Mouse (Mus musculus) lung, adult 2 months (tissue): ENCODE measurements around the gene Car9. TPM values are rescaled to one million over a fixed set of nuclear protein-coding genes. Genes with fewer than 3 reads are reported as not detected.
A peak's percentile ranks its signal among the peaks of the same experiment; 100 is the strongest.

Experiments used
- DNase-seq: peaks from one replicate; pipeline ENCODE4 v3.0.0; 2022
- H3K4me1 ChIP-seq: fragments of 200-500 bp; 2 replicates; pipeline ENCODE4 v1.6.1; 2011; ENCODE audit warnings: low read length; ENCODE audit not compliant: control insufficient read depth, insufficient read depth
- H3K4me3 ChIP-seq: fragments of 200-500 bp; replicated peaks from 2 replicates; pipeline ENCODE3; 2011; ENCODE audit warnings: low read depth, mild to moderate bottlenecking, control low read depth, low read length; ENCODE audit errors: extremely low read depth
- CTCF ChIP-seq: fragments of 200-500 bp; IDR thresholded peaks from 2 replicates; pipeline ENCODE4 v1.5.1; 2011; ENCODE audit warnings: mild to moderate bottlenecking, low read length, control low read depth; ENCODE audit not compliant: insufficient read depth
- POLR2A ChIP-seq: fragments of 200-500 bp; IDR thresholded peaks from 2 replicates; pipeline ENCODE4 v1.6.1; 2011; ENCODE audit warnings: low read depth, mild to moderate bottlenecking, control low read depth, low read length, borderline replicate concordance; ENCODE audit errors: extremely low read depth
- WGBS: fragments of 180-500 bp; shearing (Covaris S2); methylation state at CpG from one replicate; pipeline ENCODE4 v1.1.7; 2018; 5-methylcytosine and 5-hydroxymethylcytosine counted together
- polyA plus RNA-seq: library from polyadenylated mRNA; depleted of rRNA; stranded (reverse); fragments of >200 nt; gene quantifications from 2 replicates; pipeline ENCODE4 v1.2.3, GENCODE M21; 2012

Gene Car9
- polyA plus RNA-seq, 1 experiment, result 1.8 TPM

DNA sequence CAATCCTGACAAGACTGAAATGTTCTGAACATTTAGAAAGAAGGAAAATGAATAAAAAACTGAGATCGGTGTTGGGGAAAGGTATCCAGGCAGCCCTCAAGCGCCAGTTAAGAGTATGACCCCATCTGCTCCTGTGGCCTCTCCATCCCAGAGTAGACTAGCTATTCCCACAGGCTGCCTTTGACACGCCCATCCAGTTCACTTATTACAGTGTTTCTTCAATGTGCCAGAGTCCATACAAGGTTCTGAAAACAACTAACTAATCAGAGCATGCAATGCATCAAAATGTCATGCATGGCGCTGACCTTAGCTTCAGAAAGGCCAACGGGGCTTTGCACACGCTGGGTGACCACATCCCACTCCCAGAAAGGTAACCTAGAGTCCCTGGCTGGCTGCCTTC lies 3.3 kb upstream of the Car9 start:
- TF ChIP-seq CTCF, result no peak
- Histone ChIP-seq H3K4me3 (no peak overlapping the region), H3K4me1 (peaks cover 3% of the 10 kb centered on the region; the same call in 1 of the 2 replicates)
- WGBS, result 83% methylated on average over 6 of the region's 6 CpGs
- no peak for DNase-seq

GRCm38 (mm10) chr4:43504269-43504668 lies 2.5 kb upstream of the Car9 start:
- H3K4me1 ChIP-seq, result peaks cover 7% of the 10 kb centered on the region; the same call in 1 of the 2 replicates
- TF ChIP-seq POLR2A, result no peak
- TF ChIP-seq CTCF, result no peak
- no peak overlapping the region for H3K4me3 ChIP-seq
- WGBS, result 62% methylated on average over 4 of the region's 4 CpGs
- no peak for DNase-seq

GRCm38 (mm10) chr4:43506074-43506473 lies 692 bp upstream of the Car9 start:
- H3K4me3 ChIP-seq, result no peak overlapping the region
- H3K4me1 ChIP-seq, result peaks cover 7% of the 10 kb centered on the region; the same call in 1 of the 2 replicates
- DNase-seq, result no peak
- WGBS, result 81% methylated on average over 8 of the region's 8 CpGs
- TF ChIP-seq POLR2A (no peak), CTCF (no peak)

- H3K4me1 ChIP-seq, result peaks cover 7% of the 10 kb centered on the region; the same call in 1 of the 2 replicates
- peak overlapping the region; percentile 52 for H3K4me3 ChIP-seq
- DNase-seq, result peak; percentile 41
- TF ChIP-seq POLR2A, result no peak
- TF ChIP-seq CTCF, result no peak
- 7% methylated on average over 22 of the region's 22 CpGs for WGBS
These were observed 1.3 kb downstream of the Car9 start for GRCm38 (mm10) chr4:43507938-43508665.

DNA sequence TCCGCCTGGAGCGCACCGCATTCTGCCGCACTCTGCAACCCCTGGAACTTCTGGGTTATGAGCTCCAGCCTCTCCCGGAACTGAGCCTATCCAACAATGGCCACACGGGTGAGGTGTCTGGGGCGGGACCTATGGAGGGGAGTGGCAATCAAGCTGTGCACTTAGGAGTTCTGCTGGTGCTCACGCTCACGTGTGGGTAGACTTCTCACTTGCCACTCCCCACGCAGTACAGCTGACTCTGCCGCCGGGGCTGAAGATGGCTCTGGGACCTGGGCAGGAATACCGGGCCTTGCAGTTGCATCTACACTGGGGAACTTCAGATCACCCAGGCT lies 1.9 kb downstream of the Car9 start:
- Histone ChIP-seq H3K4me1 (peaks cover 7% of the 10 kb centered on the region; the same call in 1 of the 2 replicates), H3K4me3 (peak overlapping the region; percentile 52)
- WGBS, result 2% methylated on average over 13 of the region's 13 CpGs
- TF ChIP-seq POLR2A (peak; percentile 61; the same call in 1 of the 2 replicates), CTCF (no peak)
- peak; percentile 79 for DNase-seq

DNA sequence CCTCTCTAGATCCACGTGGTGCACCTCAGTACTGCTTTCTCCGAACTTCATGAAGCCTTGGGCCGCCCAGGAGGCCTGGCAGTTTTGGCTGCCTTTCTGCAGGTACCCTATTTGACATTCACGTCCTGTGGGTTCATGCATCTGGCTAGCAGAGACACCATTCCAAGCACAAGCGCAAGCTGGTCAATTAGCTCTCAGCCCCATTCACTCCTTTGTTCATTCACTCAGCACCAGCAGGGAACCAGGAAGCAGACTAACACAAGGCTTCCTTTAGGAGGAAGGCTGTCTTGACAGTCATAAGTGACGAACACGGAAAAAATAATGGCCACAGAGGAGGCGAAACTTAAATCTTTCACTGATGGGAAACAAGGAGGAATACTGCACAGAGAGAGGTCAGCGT lies 2.3 kb downstream of the Car9 start:
- H3K4me3 ChIP-seq, result no peak overlapping the region
- 35% methylated on average over 9 of the region's 9 CpGs for WGBS
- no peak for DNase-seq
- H3K4me1 ChIP-seq, result peaks cover 7% of the 10 kb centered on the region; the same call in 1 of the 2 replicates
- TF ChIP-seq CTCF (no peak), POLR2A (no peak)

GRCm38 (mm10) chr4:43511675-43512454 lies 5.1 kb downstream of the Car9 start:
- no peak for DNase-seq
- WGBS, result 72% methylated on average over 19 of the region's 19 CpGs
- no peak for TF ChIP-seq POLR2A
- no peak for TF ChIP-seq CTCF
- Histone ChIP-seq H3K4me3 (no peak overlapping the region), H3K4me1 (peaks cover 7% of the 10 kb centered on the region; the same call in 1 of the 2 replicates)

GRCm38 (mm10) chr4:43512653-43513052 lies 5.9 kb downstream of the Car9 start:
- 68% methylated on average over 7 of the region's 7 CpGs for WGBS
- TF ChIP-seq POLR2A (no peak), CTCF (no peak)
- H3K4me1 ChIP-seq, result peaks cover 7% of the 10 kb centered on the region; the same call in 1 of the 2 replicates
- H3K4me3 ChIP-seq, result no peak overlapping the region
- DNase-seq, result no peak

DNA sequence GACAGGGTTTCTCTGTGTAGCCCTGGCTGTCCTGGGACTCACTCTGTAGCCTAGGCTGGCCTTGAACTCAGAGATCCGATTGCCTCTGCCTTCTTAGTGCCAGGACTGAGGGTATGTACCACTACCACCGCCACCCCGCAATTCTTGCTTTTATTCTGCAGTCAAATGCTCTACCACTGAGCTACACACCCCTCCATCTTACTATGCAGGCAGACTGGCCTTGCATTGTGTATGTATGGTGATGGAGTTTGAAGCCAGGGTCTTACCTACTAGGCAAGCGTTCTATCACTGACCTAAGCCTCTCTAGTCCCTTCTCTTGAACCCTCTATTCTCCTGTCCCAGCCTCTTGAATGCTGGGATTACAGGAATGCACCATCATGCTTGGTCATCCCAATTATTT lies 6.5 kb downstream of the Car9 start:
- Histone ChIP-seq H3K4me3 (no peak overlapping the region), H3K4me1 (peaks cover 4% of the 10 kb centered on the region; the same call in 1 of the 2 replicates)
- TF ChIP-seq POLR2A, result no peak
- no peak for TF ChIP-seq CTCF
- WGBS, result 82% methylated on average over 4 of the region's 4 CpGs
- DNase-seq, result no peak
